Mouse (Mus musculus) adrenal gland, postnatal 25 days (tissue): Measurements from ENCODE around the gene Klf2. TPM values are rescaled to one million over a fixed set of nuclear protein-coding genes. Genes with fewer than 3 reads are reported as not detected.

Experiments used
- DNase-seq: peaks from one replicate; pipeline ENCODE4 v3.0.0; 2021; ENCODE audit warnings: mixed read lengths
- total RNA-seq: library from RNA; stranded (reverse); gene quantifications from 2 replicates; pipeline ENCODE4 v1.2.3, GENCODE M21; 2021

The Klf2 gene
- total RNA-seq, 1 experiment from 2014 or later = 37.5 TPM

DNA sequence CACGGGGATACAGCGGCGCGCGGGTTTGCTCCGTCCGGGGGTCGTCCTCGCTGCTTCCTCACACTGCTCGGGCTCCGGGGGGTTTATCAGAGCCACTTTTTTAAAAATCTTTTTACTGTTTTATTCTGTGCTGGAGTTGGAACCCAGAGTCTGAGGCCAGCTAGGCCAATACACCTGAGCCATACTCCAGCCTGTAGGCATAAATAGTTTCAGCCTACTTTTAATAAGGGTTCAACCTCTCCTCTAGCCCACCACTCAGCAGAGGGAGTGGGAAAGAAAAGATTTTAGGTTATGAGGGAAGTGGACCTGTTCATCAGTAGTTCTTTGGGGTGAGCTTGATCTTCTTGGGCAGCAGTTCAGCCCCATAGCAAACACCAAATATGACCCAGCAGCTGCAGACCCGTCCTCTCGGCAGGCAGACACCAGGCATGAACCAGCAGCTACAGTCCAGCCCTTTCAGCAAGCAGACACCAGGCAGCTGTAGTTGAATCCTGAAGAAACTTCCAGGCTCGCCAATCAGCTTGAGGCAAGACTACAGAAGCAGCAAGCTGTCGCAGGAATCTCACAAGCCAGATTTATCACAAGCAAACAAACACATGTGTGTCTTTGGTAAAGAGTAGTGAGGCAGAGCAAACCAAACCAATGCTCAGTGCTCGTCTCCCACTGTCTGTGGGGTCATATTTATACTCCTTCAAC lies 13.5 kb upstream of the Klf2 start, which contains the start of gene Gm10282:
TSS of gene Gm10282 (minus strand) at position 51 of the 696 bp plus-strand sequence.
- DNase-seq = no peak

DNA sequence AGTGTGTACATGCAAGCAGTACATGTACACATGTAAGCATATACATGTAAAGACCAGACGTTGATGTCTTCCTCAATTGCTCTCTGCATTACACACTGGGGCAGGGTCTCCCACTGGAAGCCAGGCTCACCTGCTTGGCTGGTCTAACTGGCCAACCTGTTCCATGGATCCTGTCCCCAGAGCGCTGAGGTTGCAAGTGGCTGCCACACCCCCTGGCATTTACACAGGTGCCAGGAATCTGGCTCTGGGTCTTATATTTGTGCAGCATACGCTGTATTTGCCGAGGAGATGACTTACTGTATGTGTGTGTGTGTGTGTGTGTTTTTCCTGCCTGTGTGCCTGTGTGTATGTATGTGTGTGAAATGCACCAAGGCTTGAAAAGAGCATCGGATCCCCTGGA lies 11.9 kb upstream of the Klf2 start:
- DNase-seq = no peak

DNA sequence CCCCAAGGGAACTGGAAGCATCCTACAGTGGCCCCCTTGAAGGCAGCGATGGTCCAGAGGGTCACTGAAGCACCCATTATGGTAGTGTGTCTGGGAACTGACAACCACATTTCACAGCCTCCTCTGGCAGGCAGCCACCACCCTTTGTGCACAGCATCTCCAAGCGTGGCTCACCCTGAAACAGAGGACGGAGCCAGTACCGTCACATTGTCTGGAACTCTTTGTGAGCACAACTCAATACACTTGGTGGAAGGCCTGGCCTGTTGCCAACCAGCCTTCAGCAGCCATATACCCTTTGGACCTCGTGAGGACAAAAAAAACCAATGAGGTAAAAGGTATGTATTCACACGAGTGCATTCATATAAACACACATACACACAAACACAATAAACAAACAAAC lies 10.6 kb upstream of the Klf2 start:
- DNase-seq = no peak

DNA sequence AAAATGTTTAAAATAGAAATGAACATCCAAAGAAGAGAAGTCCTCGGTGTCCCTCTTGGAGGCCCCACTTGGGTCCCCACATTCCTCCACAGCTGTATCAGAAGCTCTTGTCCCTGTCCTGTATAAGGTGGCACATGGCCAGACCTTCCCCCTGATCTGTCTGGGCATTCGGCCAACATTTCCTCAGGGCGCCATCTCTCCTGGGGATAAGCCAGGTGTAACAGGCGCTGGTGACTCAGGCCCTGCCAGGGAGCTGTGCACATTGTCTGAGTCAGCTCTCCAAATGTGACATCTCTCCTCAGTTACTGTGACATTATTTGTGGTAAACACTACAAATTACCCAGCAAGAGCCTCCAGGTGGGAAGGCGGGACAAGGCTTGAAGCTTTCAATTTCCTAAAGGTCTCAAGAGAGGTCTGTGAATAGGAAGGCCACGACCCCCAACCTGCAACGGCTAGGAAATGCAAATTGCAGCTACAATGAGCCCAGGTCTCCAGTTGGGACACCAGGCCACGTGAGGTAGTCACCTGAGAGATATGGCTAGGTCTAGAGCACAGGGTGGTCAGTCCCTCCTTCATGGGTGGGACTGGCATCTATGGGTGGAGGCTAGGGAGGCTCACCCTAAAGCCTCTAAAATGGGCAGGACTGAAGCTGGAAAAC lies 7.9 kb upstream of the Klf2 start:
- DNase-seq = peak; percentile 80

DNA sequence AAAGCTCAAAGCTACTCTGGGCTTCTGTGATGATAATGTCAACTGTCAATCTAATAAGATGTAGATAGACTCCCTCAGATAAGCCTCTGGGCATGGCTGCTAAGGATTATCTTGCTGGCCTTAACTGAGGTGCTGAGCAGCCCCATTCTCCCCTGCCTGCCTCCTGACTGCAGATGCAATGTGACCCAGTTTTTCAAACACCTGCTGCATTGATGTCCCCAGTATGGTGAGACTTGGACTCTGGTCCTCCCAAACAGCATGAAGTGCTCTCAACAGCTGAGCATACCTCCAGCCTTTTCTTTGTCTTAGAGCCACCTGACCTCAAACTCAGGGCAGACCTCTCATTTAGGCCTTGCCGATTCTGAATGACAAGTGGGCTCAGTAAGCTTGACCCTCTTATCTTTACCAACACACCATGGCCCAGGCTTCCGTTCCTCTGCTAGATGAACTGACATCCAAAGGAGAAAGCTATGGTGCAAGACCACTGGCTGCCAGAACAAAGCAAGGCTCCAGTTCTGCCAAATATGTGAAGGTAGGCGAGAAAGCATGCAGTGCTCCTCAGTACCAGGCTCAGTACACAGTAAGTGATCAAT lies 5.8 kb upstream of the Klf2 start:
- DNase-seq = no peak

DNA sequence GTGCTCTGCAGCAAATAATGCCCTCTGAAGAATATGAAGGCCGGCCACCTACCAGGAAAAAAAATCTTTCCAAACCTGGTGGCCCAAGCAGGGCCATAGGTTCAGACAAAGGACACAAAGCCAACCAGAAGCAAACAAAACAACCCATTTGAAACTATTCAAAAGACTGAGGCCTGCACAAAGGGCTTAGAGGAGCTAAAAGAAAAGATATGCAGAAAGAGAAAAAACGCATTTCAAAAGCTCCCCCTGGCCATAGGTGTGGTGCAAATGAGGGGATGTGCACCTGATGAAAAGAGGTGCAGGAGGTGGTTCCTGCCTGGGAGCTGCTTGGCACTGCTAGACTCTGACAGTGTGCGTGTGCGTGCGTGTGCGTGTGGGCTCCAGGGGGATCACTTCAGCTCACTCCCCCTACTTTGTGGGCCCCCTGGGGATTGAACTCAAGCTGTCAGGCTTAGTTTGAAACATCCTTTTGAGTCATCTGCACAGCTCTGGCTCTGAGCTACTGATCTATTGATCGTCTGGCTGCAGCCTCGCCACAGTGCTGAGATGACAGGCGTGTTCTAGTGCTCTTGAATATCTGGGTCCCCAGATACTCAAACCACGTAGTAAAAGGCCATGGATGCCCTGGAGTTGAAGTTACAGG lies 2.7 kb upstream of the Klf2 start:
- DNase-seq = no peak

DNA sequence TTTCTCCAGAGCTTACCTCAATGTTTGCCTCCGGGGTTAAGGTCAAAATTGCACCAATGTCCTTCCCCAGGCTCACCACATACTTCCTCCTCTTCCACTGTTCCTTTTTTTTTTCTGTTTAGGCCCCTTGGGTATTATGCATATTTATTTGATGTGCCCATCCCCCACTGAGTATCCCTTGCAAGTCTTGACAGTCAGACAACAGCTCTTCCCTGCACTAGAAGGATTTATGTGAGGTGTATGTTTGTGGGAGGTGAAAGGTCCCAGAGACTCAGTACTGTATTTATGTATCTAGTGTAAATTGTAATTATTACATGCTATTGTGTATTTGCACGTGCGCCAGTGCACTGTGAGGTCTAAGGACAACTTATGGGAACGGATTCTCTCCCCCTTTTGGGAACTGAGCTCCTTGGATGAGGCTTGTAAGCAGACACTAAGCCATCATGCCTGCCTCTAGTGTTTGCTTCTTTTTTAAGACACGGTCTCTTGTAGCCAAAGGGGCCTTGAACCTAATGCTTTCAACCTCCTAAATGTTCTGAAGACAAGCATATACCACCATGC lies 1.0 kb upstream of the Klf2 start:
- DNase-seq = no peak

DNA sequence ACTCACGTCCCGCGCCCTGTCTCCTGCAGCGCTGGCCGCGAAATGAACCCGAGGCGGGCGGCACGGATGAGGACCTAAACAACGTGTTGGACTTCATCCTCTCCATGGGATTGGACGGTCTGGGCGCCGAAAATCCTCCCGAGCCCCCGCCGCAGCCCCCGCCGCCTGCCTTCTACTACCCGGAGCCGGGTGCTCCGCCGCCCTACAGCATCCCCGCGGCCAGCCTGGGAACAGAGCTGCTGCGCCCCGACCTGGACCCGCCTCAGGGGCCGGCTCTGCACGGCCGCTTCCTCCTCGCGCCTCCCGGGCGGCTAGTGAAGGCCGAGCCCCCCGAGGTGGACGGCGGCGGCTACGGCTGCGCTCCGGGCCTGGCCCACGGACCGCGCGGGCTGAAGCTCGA lies 564 bp downstream of the Klf2 start:
- peak; percentile 46 for DNase-seq

DNA sequence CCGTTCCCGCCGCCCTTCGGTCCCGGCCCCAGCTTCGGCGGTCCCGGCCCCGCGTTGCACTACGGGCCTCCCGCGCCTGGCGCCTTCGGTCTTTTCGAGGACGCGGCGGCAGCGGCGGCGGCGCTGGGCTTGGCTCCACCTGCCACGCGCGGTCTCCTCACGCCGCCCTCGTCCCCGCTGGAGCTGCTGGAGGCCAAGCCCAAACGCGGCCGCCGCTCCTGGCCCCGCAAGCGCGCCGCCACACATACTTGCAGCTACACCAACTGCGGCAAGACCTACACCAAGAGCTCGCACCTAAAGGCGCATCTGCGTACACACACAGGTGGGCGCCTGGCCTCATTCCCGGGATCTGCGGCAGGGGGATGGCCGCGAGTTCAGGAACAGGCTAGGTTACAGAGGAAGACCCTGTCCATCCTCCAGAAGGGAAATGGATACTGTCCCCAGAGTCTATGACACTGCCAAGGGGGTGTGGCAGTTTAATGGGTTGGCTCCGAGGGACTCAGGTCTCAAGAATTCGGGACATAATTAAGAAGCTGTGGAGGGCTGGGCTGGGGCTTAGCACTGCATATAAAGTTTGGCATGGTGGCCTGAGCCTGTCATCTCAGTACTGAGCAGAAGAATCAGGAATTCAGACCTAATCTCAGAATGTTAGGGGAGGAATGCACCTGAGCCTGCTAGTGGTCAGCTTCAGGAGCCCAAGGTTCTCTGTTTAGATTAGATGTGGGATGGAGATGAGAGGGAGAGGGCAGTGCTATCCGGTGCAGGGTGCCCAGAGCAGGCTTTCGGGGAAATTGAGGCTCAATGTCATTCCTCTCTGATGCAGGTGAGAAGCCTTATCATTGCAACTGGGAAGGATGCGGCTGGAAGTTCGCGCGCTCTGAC lies 1.3 kb downstream of the Klf2 start:
- DNase-seq = peak; percentile 50

DNA sequence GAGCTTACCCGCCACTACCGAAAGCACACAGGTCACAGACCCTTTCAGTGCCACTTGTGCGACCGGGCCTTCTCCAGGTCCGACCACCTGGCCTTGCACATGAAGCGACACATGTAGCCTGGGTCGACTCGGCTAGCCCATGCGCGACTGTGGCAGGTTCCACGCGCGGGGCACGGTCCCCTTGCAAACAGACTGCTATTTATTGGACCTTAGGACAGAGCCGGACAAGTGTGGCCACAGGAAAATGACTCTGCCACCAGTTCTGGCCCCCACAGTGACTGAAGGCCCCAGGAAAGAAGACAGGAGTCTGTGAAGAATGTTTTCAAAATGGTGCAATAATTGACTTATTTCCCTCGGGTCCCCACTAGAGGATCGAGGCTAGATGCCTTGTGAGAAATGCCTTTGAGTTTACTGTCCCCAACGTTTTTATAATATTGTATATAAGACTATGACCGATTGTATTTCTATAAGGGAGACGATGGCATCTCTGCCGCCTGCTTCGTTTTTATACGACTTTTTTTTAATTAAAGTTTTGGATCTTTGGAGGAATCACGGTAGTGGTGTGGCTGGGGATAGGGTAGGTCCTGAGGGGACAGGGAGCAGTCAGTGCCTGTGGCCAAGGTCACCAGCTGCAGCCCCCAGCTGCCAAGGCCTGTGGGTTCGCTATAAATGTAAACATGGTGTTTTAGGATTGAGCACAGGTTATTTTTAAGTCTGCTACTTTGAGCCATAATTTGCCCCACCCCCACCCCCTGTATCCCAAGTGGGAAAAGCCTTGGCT lies 2.2 kb downstream of the Klf2 start:
- DNase-seq = no peak

DNA sequence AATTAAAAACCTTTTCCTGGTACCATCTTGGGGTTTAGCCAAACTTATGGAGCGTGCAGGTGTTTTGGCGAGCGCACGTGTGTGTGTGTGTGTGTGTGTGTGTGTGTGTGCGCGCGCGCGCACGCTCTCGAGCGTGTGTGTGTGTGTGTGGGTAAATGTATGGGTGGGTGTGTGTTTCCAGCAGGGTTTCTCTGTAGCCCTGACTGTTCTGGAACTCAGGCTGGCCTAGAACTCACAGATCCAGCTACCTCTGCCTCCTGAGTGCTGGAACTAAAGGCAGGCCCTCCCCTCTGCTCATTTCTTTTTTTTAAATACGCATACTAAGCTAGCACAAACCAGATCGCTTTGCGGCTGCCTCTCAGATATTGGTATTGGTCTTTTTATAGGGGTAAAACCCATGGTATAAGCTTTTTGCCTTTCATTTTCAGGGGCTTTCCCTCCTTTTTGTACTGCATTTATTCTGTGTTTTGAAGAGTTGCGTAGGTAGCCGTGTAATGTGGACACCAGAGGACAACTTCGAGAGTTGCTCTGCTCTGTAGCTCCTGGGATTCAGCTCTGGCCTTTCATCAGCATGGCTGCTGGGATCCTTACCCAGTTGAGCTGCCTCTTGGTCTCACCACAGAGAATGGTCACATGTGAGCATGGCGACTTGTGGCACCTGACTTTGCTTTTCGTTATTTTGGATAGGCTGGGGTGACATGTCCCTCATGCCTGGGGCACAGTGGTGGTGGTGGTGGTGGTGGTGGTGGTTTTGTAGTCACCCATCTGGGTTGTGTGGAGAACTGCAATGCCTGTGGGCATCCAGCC lies 3.0 kb downstream of the Klf2 start:
- DNase-seq = no peak

DNA sequence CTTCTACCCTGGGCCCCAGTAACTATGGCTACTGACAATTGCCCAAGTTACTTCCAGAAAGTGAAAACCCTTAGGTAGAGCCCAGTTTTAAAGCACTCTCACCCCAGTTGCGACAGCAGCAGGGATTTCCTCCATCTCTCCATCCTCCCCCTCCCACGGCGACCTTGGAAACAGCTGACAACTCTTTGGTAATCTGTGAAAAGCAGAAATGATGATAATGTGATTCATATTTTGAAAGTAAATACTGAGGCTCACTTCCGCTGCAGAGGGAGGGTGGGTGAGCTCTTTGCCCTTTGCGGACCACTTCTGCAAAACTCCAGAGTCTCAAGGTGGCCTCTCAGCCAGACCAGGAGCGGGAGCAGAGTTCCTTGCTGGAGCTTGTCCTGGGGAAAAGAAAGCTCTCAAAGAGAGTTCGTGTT lies 3.6 kb downstream of the Klf2 start:
- peak; percentile 69 for DNase-seq

DNA sequence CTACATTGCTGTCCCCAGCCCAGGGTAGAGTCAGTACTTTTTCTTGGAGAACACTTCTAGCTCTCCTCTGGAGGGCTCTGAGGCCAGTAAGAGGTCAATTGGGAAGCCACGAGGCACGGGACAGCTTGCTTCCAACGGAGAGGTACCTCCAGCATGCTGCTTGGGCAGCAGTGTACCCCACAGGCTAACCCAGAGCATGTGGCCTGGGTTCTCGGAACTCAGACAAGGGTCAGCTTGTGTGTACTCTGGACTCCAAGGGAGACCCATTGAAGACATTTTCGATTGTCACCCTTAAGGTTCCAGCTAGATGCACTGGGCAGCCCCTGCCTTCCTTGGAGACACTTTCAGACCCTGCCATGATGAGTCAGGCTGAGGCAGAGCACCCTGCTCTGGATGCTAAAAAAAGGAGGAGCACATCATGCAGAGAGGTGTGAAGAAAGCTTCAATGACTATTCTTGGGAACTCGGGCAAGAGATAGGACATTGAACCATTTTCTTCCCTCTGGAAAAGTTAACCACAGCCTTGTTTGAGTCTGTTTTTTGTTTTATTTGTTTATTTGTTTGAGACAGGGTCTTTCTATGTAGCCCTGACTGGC lies 4.4 kb downstream of the Klf2 start:
- no peak for DNase-seq

DNA sequence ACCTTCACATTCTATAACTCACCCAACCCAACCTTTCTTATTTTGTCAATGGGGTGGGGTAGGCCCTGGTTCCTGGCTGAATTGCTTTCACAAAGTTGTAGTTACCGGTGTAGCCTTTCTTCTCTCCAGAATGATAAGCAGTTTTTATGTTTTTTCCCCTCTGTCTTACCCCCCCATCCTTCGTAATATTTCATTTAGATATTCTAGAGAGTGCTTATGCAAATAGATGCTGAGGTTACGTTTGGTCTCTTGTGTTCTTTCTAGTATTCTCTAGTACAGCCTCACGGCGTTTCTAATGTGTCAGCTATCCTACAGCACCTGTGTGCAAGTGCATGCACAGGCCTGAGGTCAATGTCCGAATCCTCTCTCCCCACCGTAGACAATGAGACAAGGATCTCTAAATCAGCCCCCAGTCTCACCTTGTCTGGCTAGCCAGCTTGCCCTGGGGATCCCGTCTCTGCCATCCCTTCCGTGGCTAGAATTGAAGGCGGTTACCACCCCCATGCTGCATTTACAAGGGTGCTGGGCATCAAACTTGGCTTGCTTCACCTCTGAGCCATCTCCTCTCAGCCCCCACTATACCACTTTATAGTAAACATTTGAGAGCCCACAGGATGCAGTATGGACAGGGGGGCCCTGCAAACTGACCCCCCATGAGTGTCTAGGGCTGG lies 5.3 kb downstream of the Klf2 start:
- DNase-seq = no peak

DNA sequence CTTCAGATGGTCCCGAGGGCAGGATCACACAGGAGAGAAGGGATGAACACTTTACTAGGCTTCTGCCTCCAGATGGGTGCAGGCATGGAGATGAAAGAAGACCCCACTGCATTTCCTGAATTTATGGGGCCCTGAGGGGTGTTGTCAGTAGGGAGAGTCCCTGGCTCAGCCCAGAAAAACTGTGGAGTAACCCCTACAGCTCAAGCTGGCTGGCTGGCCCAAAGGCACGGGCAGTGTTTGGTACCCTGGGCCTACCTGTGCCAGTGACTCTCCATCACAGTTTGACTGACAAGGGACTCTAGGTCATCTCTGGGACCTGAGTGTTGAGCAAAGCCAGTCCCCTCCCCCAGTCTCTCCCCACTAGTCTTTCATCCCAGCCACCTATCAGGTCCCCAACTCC lies 5.9 kb downstream of the Klf2 start:
- DNase-seq = no peak

DNA sequence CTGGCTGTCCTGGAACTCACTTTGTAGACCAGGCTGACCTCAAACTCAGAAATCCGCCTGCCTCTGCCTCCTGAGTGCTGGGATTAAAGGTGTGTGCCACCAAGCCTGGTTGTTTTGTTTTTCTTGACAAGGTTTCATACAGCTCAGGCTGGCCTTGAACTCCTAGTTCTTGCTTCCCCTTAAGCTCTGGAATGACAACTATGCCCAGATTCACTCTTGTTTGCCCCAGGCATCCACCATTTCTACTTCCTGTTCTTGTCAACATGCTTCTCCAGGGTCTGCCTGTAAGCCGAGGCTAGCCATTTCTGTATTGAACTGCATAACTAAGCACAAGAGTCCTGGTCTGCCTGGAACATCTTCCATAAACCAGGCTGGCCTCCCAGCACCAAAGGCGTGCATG lies 10.3 kb downstream of the Klf2 start:
- DNase-seq = no peak

DNA sequence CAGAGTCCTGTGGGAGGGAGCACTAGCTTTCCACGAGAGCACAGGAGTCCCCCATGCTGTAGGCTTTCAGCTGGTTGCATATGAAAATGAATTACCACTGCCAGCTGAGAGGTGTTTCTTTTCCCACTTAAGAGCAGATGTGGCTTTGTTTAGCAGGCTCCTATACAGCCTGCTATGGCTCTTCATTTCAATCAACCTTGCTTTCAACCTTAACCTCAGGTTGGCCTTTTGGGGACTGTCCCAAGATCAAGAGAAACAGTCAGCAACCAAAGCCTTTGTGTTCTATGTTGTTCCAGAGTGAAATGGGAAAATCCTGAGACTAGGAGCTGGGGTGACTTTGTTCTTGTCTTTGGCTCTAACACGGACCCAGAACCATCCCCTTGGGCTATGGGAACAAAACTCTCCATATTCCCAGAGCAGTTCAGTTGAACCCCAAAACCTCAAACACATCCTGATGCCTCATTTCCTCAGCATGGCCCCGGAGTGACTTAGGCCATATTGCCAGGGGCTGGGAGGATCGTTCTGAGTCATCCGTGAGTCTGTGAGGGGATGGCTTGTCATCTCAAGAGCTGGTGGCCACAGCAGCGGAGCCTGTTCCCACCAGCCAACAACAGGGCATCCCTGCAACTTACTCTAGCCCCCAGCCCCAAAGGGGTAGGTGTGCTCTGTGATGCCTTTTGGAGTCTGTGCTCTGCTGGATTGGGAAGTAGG lies 12.1 kb downstream of the Klf2 start:
- no peak for DNase-seq

DNA sequence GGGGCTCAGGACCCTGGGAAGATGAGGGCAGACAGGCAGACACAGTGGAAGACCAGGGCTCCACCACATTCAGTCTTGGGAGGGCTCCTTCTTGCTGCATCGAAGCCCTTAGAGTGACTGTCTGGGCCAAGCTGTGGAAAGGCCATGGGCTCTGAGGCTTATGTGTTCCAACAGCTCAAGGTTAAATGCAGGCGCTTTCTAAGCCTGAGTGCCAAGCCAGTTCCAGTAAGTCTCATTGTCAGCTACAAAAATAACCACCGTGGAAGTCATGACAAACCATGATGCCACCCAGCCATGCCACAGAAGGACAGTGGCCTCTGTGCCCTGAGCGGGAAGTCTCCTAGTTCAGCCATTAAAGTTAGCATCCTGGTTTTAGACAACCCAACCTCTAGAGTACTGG lies 12.8 kb downstream of the Klf2 start:
- DNase-seq = peak; percentile 31
